Mouse (Mus musculus): Measurements from ENCODE around the gene Fam204a. TPM values are rescaled to one million over a fixed set of nuclear protein-coding genes. Genes with fewer than 3 reads are reported as not detected.

Gene Fam204a
- total RNA-seq (2023): 10 to 100 TPM; 32.1 to 36.2 TPM

DNA sequence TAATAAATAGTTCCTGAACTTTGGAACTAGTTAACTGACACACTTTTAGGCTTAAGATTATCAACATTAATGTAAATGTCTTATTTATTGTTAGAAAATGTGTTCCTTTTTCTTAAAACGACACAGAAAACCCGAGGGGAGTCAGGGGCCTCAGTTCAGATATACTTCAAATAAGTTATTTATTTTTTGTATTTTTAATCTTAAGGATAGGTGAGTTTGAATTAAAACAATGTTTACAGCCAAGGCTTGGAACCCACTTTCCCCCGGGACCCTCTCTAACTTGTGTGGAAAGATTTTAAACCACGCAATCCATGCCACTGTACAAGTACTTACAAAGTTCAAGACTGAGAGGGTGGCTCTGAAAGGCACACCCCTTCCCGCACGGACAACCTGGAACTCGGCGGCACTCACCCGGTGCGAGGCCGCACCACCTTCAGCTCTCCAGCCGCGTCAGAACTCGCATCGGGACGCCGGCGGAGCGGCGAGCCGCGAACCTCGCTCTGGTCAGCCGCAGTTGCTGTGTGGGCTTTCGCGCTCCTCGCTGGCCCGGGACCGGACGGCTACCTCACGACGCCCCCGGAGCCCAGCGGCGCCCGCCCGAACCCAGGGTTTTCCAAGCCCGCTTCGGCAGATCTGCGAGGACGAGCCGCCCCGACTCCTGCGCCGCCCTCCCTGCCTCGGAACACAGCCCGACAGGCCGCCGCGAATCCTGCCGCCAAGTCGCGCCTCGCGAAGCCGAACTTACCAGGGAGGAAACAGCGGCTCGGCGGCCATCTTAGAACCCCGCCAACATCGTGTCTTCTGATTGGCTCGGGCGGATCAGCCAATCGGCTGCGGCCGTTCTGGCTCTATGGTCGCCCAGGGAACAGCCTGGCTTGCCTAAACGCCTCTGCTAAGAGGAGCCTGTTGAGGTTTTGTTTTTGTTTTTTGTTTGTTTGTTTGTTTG is at the start of gene Fam204a:
TSS of gene Fam204a (minus strand) at position 803 of the 946 bp plus-strand sequence.

Other genes starting within 250 kb of the Fam204a start
- gene Prlhr, start 241.6 kb upstream of the Fam204a start, total RNA-seq (2023): not detected

Data from T-cell, adult 66 days (primary cell).